Mouse (Mus musculus) heart, embryonic 16.5 days (tissue): Measurements from ENCODE around the gene Ttc17. TPM values are rescaled to one million over a fixed set of nuclear protein-coding genes. Genes with fewer than 3 reads are reported as not detected.
A peak's percentile ranks its signal among the peaks of the same experiment; 100 is the strongest.
"Not testable (repeated sequence)": the region's sequence is repeated elsewhere in the genome, so short reads cannot be mapped to it uniquely, and the experiment has no call there.

Experiments
- ATAC-seq: fragments of 200-750 bp; cut with Nextera tagmentation; replicated peaks from 2 replicates; pipeline ENCODE4 v1.8.0; 2017; ENCODE audit warnings: moderate number of reproducible peaks; ENCODE audit not compliant: insufficient read depth, low FRiP score; ENCODE audit errors: extremely low read depth
- H3K27ac ChIP-seq: fragments of 300-500 bp; sonication (generic); 2 replicates; pipeline ENCODE4 v1.5.1; 2014; ENCODE audit warnings: mild to moderate bottlenecking, low read length, control low read depth, moderate library complexity
- H3K27me3 ChIP-seq: fragments of 300-500 bp; sonication (generic); 2 replicates; pipeline ENCODE4 v1.6.1; 2014; ENCODE audit warnings: low read length, mixed read lengths; ENCODE audit not compliant: control insufficient read depth, insufficient read depth
- H3K36me3 ChIP-seq: fragments of 300-500 bp; sonication (generic); 2 replicates; pipeline ENCODE4 v1.6.1; 2014; ENCODE audit not compliant: control insufficient read depth, insufficient read depth
- H3K4me1 ChIP-seq: fragments of 300-500 bp; sonication (generic); 2 replicates; pipeline ENCODE4 v1.6.1; 2014; ENCODE audit warnings: low read length, mixed read lengths; ENCODE audit not compliant: control insufficient read depth, insufficient read depth
- H3K4me2 ChIP-seq: fragments of 300-500 bp; sonication (generic); 2 replicates; pipeline ENCODE4 v1.6.1; 2014; ENCODE audit warnings: low read depth, mild to moderate bottlenecking, control low read depth, low read length
- H3K4me3 ChIP-seq: fragments of 300-500 bp; sonication (generic); 2 replicates; pipeline ENCODE4 v1.5.1; 2014; ENCODE audit warnings: mild to moderate bottlenecking, control low read depth, low read length
- H3K9ac ChIP-seq: fragments of 300-500 bp; sonication (generic); 2 replicates; pipeline ENCODE4 v1.6.1; 2014; ENCODE audit warnings: low read length, control low read depth
- H3K9me3 ChIP-seq: fragments of 300-500 bp; sonication (generic); replicated peaks from 2 replicates; pipeline ENCODE4 v1.6.1; 2016; ENCODE audit warnings: low read length; ENCODE audit not compliant: control insufficient read depth
- WGBS: fragments of 180-500 bp; shearing (Covaris S2); extraction: QIAGEN DNeasy Blood & Tissue Kit; methylation state at CpG from one replicate; pipeline ENCODE4 v1.1.7; 2014; 5-methylcytosine and 5-hydroxymethylcytosine counted together
- polyA plus RNA-seq: library from polyadenylated mRNA; unstranded; fragments of >200 nt; fragmentation: Nextera tagmentation; extraction: Ambion mirVana; gene quantifications from 2 replicates; pipeline ENCODE4 v1.2.1, GENCODE M21; 2015

Gene Ttc17
- polyA plus RNA-seq, 1 experiment from 2014 or later: 17.5 TPM

DNA sequence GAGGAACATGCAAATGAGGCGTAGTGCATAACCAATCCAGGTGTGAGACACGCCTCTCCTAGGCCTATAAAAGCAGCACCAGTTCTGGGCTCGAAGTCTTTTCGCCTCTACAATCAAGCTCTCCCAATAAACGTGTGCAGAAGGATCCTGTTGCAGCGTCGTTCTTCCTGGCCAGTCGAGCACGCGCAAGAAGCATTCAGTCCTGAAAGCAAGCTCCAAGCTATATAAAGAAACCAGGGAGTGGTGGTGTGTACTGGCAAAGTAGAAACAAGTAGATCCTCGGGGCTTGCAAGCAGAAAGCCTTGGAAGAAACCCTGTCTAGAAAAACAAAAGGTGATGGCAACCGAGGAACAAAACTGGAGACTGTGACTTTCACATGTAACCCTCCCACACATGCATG, 15.4 kb downstream of the Ttc17 start:
- 78% methylated on average over 10 of the region's 12 CpGs for WGBS
- ATAC-seq, H3K27me3 ChIP-seq, H3K4me3 ChIP-seq, H3K4me2 ChIP-seq, H3K27ac ChIP-seq, H3K9me3 ChIP-seq, H3K9ac ChIP-seq, H3K36me3 ChIP-seq: not testable (repeated sequence)
- H3K4me1 ChIP-seq: peaks cover 18% of the 10 kb centered on the region

DNA sequence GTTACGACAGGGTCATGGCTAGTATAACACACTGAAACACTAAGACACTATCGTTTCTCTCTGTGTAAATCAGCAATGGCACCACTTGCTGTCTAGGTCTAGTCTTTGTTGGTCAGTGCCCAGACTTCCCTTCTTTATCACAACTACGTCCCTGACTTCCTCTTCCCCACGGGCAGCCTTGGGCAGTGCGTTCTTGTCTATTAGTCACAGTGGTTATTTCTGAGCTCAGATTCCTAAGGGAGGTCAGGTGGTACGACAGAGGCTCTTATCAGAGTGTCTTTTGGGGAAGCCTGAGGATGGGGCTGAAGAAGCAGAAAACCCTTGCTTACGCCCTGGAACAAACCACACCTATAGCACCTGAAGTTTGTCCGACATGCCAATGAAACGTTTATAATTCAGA, 17.5 kb downstream of the Ttc17 start:
- Histone ChIP-seq H3K9ac (no peak overlapping the region), H3K27ac (no peak overlapping the region), H3K36me3 (0 out of 2 replicates have a peak, but pooled peaks cover 4% of the 10 kb centered on the region), H3K4me3 (no peak overlapping the region), H3K4me1 (peaks cover 14% of the 10 kb centered on the region), H3K27me3 (no peaks in the 10 kb centered on the region), H3K4me2 (no peak overlapping the region), H3K9me3 (no peaks in the 10 kb centered on the region)
- 43% methylated on average over 9 of the region's 9 CpGs for WGBS
- ATAC-seq: peak; percentile 52

DNA sequence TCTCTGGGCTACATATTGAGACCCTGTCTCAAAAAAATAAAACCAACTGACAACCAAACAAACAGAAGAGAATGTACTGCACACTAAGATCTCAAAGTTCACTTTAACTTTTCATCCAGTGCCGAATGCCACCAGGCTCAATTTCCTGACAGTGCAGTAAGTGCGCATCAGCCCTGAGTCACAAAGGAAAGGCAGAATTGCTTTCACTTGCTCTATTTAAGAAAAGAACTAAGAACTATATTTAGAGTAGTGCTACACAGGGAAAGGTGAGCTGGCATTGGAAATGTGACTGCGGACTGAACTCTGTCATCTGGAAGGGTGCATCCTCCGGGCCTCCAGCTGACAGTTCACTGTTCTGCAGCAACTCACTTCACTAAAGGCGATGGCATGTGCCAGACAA, 18.6 kb downstream of the Ttc17 start:
- Histone ChIP-seq H3K4me2 (no peak overlapping the region), H3K9me3 (no peaks in the 10 kb centered on the region), H3K4me3 (no peak overlapping the region), H3K36me3 (peaks cover 12% of the 10 kb centered on the region; the same call in 1 of the 2 replicates), H3K4me1 (peaks cover 14% of the 10 kb centered on the region), H3K27me3 (no peaks in the 10 kb centered on the region), H3K9ac (no peak overlapping the region), H3K27ac (no peak overlapping the region)
- 77% methylated on average over 5 of the region's 5 CpGs for WGBS
- ATAC-seq: no peak

DNA sequence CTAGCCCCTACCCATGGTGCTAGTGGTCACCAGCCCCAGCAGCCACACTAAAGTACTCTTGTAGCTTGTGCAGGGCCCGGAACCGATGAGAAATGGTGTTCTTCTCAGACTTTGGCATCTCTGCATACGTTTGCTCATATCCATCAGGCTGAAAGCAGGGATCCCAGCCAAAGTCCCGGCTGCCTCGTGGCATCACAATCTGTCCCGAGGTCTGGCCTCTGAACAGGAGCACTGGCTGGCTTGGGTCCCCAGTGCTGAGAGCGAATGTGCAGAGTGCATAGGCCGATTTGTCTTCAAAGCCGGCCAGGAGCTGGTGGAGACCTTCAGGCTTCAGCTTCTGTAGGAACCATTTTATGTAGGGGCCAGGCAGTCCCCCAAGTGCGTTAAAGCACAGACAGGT, 22.0 kb downstream of the Ttc17 start:
- peaks cover 17% of the 10 kb centered on the region; the same call in 1 of the 2 replicates for H3K36me3 ChIP-seq
- ATAC-seq, H3K27ac ChIP-seq, H3K27me3 ChIP-seq, H3K9ac ChIP-seq, H3K4me2 ChIP-seq, H3K9me3 ChIP-seq, H3K4me3 ChIP-seq: not testable (repeated sequence)
- peaks cover 14% of the 10 kb centered on the region for H3K4me1 ChIP-seq
- 90% methylated on average over 10 of the region's 10 CpGs for WGBS

DNA sequence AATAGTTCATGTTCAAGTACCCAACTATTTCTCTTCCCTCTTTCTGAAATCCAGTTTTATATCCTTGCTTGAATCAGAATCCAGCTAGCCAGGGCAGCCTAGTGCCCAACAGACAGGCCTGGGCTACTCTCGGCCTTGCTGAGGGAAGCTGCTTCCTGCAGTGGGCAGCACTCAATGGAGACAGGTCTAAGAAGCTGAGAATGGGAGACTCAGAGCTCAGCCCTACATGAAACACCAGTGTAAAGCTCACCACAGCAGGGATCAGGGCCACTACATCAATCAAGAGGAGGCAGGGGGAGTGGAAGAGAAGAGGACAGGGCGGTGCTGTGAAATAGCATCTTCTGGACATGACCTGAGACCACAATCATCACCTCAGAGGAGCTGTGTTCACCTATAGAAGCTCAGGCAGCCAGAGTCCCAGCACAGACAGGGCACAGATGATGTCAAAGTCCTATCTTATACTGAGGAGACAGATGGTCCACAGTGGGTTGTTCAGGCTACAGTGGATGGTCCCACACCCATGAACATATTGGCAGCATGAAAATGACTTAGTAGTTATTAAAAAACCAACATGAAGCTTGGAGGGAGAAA, 25.3 kb downstream of the Ttc17 start:
- Histone ChIP-seq H3K9ac (no peak overlapping the region), H3K4me1 (no peaks in the 10 kb centered on the region), H3K9me3 (no peaks in the 10 kb centered on the region), H3K4me2 (no peak overlapping the region), H3K27ac (no peak overlapping the region), H3K27me3 (no peaks in the 10 kb centered on the region), H3K36me3 (peaks cover 28% of the 10 kb centered on the region), H3K4me3 (no peak overlapping the region)
- no peak for ATAC-seq
- 72% methylated on average over 2 of the region's 2 CpGs for WGBS

DNA sequence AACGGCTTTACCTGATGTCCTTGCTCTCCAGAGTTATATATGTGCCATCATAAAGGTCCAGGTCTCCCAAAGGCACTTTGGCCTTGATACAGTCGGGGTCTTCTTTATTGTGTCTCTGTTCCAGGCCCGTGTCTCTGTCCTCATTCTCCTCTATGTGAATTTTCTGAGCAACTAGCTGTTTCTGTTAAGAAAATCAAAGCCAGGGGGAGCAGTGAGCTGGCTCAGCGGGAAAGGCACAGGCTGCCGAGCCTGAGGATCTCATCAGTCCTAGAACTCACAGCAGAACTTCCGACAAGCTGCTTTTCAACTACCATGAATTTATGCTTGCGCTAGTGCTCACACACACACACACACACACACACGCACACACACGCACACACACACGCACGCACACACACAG, 27.8 kb downstream of the Ttc17 start:
- no peaks in the 10 kb centered on the region for H3K9me3 ChIP-seq
- H3K4me1 ChIP-seq: no peaks in the 10 kb centered on the region
- H3K4me2 ChIP-seq: no peak overlapping the region
- H3K4me3 ChIP-seq: no peak overlapping the region
- H3K27ac ChIP-seq: no peak overlapping the region
- H3K27me3 ChIP-seq: no peaks in the 10 kb centered on the region
- no peak overlapping the region for H3K9ac ChIP-seq
- ATAC-seq: no peak
- 82% methylated on average over 11 of the region's 11 CpGs for WGBS
- peaks cover 44% of the 10 kb centered on the region for H3K36me3 ChIP-seq

DNA sequence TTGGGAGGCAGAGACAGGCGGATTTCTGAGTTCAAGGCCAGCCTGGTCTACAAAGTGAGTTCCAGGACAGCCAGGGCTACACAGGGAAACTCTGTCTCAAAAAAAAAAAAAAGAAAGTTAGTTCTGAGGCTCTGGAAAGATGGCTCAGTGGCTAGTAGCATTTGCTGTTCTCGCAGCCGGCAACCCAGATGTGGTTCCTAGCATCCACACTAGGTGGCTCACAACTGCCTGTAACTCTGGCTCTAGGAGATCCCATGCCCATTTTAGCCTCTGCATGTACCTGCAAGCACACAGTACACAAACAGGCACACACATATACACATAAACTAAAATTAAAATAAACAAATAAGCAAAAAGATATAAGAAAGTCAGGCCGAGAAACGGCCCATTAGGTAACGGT, 35.4 kb downstream of the Ttc17 start:
- H3K4me3 ChIP-seq: no peak overlapping the region
- no peak overlapping the region for H3K9ac ChIP-seq
- 72% methylated on average over 6 of the region's 6 CpGs for WGBS
- no peaks in the 10 kb centered on the region for H3K27me3 ChIP-seq
- H3K4me2 ChIP-seq: no peak overlapping the region
- ATAC-seq: no peak
- no peaks in the 10 kb centered on the region for H3K4me1 ChIP-seq
- no peaks in the 10 kb centered on the region for H3K9me3 ChIP-seq
- H3K27ac ChIP-seq: no peak overlapping the region
- H3K36me3 ChIP-seq: peaks cover 49% of the 10 kb centered on the region

DNA sequence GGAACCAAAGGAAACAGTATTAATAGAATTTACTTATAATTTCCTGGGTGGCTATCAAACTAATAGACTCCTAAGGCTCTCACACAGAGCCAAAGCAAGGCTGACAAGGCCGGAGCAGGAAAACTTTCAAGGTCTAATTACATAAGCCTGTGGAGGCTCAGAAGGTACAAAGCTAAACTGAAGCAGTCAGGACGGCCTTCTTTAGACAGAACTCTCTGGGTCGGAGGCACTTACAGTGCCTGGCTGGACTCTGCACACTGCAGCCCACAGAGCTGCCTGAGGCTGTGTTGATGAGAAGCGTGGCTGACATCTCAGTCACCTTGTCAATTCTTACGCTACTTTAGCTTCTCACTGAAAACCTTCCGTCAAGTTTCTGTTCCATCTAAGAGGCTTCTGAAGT, 42.7 kb downstream of the Ttc17 start:
- H3K4me1 ChIP-seq: no peaks in the 10 kb centered on the region
- H3K27me3 ChIP-seq: no peaks in the 10 kb centered on the region
- no peak overlapping the region for H3K9ac ChIP-seq
- peaks cover 4% of the 10 kb centered on the region for H3K9me3 ChIP-seq
- H3K36me3 ChIP-seq: peaks cover 45% of the 10 kb centered on the region
- H3K4me2 ChIP-seq: no peak overlapping the region
- H3K4me3 ChIP-seq: no peak overlapping the region
- 83% methylated on average over 6 of the region's 6 CpGs for WGBS
- ATAC-seq: no peak
- H3K27ac ChIP-seq: no peak overlapping the region

DNA sequence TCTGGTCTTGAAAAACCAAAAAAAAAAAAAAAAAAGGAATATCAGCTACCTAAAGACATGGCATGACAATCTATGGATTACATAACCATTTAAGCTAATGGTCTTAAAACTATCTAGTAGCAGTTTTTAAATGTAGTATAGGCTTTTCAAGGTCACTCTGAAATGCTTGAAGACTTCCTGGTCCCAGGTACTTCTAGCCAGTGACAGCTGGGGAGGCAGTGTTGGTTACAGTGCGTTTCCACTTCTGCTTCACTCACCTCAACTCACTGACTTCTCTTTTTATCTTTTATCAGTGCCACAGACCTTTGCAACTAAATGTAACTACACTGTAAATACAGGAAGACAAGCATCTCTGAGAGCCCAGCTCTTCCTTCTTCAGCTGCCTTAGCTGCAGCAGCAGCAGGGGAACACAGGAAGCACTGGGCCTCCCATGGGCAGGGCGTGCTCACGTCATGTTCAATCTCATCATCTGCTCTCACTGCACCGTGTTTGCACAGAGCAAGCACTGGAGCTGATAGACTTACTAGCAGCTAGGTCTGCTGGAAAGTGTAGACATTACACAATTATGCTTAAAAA, 46.0 kb downstream of the Ttc17 start:
- H3K4me3 ChIP-seq: no peak overlapping the region
- peaks cover 4% of the 10 kb centered on the region for H3K9me3 ChIP-seq
- peaks cover 49% of the 10 kb centered on the region for H3K36me3 ChIP-seq
- no peak overlapping the region for H3K27ac ChIP-seq
- WGBS: 52% methylated on average over 4 of the region's 4 CpGs
- no peaks in the 10 kb centered on the region for H3K4me1 ChIP-seq
- no peak overlapping the region for H3K4me2 ChIP-seq
- no peaks in the 10 kb centered on the region for H3K27me3 ChIP-seq
- no peak overlapping the region for H3K9ac ChIP-seq
- no peak for ATAC-seq
